Mouse (Mus musculus): Measurements from ENCODE around the gene Srgap2.

Srgap2 gene

DNA sequence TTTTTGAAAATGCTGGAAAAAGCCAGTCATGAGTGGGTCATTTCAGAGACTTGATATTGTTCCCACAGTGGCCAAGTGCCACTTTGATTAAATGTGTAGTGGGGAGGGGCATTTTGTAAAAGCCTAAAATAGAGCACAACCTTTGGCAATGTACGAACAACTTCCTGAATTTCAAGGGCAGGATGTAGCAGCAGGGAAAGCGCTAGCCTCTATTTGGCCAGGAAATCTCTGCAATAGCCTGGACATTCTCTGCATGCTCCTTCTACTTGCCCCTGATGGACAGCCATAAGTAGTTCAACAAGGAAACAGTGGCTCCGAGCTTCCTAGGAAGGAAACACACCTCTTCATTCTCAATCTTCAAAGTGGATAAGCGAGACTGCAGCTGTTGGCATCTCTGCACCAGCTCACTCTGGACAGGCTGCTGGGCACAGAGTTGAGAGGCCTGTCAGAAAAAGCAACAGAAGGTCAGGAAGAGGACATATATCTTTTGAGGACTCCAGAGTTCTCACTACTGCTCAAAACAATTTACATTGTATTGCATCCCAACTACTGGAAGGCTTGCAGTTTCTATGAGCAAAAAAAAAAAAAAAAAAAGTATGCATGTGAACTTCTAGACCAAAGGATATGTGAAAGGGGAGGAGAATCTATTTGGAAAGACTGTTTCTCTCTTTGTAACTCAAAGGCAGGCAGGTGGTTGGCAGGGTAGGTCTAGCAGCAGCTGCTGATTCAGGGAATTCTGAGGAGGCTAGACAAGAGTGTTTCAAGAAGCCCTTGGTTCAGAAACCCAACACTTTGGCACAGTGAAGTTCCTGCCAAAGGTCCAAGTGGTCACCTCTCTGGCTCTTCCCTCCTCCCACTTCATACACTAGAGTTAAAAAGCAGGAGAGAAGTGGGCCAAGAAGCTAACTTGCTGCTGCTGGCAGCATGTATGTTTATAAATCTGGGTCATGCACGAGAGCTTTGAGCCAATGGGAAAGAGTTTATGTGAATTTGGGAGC lies 181.4 kb downstream of the Srgap2 start:
- no peak for DNase-seq (ENCODE audit: low read depth)

GRCm38 (mm10) chr1:131344691-131345090 lies 182.5 kb downstream of the Srgap2 start:
- no peak for DNase-seq (ENCODE audit: low read depth)

DNA sequence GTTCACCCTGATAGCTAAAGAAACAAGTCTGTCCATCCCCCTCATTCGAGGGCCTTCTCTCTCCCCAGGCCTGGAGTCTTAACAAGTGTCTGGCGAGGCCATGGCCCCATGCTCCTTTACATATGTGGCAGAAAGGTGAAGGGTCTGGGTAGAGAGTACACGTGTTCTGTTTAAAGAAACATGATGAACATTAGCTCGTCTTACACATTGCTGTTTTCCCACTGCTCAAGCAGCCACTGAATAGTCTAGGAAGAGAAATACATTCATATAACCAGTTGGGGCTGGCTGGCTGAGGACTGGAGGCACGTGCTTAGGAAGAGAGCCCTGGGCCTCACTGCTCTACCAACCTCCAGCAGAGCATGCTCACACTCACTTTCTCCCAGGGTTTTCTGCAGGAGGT lies 191.1 kb downstream of the Srgap2 start:
- no peak for DNase-seq (ENCODE audit: low read depth)

- peak; percentile 21 for DNase-seq (ENCODE audit: low read depth)
Measured at GRCm38 (mm10) chr1:131335604-131336003, 191.5 kb downstream of the Srgap2 start.

GRCm38 (mm10) chr1:131331180-131331579 lies 196.0 kb downstream of the Srgap2 start:
- no peak for DNase-seq (ENCODE audit: low read depth)

GRCm38 (mm10) chr1:131329093-131329492 lies 198.1 kb downstream of the Srgap2 start:
- DNase-seq (ENCODE audit: low read depth): peak; percentile 38

DNA sequence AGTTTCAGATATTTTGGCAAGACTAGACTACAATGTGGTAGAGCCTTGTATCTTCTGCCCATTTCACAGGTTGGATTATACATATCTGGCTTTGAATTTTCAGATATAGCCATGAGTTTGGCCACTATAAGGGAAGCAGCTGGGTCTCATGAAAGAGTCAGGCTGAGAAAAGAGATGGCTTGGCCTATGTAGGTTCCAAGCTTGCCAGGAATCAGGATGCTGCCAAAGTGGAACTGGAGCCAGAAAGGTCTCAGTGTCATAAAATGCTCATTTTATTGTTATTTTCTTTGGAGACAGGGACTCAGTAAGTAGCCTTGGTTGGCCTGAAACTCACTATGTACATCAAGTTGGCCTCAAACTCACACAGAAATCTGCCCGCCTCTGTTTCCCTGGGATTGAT lies 200.0 kb downstream of the Srgap2 start:
- no peak for DNase-seq (ENCODE audit: low read depth)

- no peak for DNase-seq (ENCODE audit: low read depth)
Measured at GRCm38 (mm10) chr1:131324816-131325463, 202.2 kb downstream of the Srgap2 start.

DNA sequence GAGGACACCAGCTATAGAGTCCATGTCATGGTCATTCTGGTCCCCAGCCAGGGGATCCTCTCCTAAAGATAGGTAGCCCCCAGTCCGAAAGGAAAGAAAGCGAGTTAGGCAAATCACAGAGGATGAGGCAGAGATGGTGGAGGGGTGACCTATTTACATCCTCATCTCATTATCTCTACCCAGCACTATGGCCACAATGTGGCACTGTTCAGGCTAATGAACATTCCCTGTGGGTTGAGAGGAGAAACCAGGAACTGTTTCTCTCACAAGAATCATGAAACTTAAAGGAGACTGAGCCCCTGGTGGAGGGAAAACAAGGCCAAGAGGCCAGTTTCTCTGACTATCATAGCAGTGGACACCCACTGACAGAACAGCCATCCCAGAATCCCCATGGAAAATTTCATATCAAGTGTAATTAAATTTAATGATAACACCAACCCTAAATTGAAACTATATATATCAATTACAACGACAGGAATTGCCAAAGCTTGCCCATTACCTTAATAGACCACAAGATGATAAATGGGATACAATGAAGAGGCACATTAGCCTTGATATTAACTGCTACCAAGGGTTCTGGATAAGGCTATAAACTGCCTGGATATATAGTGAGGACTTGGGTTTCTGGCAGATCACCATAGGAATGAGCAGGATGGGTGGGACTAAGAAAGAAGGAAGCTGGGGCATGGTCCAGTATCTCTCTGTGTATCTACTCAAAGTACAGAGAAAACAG lies 207.4 kb downstream of the Srgap2 start:
- peak; percentile 22 for DNase-seq (ENCODE audit: low read depth)

- DNase-seq (ENCODE audit: low read depth): no peak
Measured at GRCm38 (mm10) chr1:131318397-131318796, 208.8 kb downstream of the Srgap2 start.

- no peak for DNase-seq (ENCODE audit: low read depth)
Measured at GRCm38 (mm10) chr1:131317625-131318024, 209.5 kb downstream of the Srgap2 start.

- DNase-seq (ENCODE audit: low read depth): no peak
Measured at GRCm38 (mm10) chr1:131311284-131311683, 215.9 kb downstream of the Srgap2 start.

DNA sequence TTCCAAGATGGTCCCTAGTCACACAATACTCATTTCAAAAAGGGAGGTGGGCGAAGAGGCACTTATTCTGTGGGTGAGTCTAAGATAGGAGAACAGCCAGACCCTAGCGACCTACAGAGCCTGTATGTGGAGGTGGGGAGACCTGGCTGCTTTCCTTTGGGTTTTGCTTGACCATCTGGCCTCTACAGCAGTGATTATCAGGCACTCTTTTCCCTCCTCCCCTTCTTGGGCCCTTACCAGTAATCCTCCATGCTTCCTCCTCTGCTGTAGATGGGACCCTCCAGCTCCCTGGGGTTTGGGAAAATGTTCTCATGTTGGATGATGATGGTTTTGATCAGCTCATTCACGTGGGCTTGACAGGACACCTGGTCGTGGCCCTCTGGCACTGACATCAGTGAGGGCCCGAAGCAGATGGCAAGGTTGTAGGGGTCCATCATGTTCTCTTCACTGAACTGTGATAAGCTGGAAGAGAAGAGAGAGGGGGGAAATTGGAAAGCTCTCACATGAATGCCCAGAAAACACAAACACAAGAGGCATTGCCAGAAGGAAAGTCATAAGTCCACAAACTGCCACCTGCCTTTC lies 216.8 kb downstream of the Srgap2 start:
- no peak for DNase-seq (ENCODE audit: low read depth)

DNA sequence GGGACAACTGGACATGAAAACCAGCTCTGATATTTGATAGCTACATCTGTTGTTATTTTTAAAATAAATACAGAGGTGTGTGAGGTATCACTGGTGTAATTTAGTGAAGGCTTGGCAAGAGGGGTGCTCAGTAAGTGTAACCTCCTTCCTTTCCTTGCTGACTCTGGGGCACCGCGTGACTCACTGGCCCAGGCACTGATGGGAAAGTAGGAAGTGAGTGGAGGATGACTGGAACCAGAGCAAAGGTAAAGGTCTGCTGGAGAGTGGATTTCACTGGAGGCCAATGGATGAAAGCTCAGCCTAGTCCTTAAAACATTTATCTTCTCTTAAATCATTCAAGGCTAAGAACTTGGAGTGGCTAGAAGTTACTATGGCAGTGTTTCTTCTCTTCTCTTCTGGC lies 226.4 kb downstream of the Srgap2 start:
- no peak for DNase-seq (ENCODE audit: low read depth)

DNA sequence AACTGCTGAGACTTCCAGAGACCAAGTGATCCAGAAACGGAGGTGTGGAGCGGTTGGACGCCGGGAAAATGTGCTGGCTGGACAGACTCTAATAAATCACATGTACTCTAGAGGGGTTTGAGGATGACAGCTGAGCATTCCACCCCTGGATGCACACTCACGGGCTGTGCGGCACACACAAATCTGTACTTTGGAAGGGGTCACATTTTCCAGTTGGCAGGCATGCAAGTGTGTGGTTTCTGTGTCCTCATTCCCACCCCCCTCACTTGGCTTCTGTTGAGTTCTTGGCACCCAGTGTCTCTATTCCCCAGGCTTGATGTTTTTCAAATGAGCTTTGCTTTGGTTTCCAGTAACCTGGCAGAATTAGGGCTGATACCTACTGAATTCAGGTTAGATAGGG lies 227.4 kb downstream of the Srgap2 start:
- DNase-seq (ENCODE audit: low read depth): no peak

- DNase-seq (ENCODE audit: low read depth): no peak
Measured at GRCm38 (mm10) chr1:131299240-131299639, 227.9 kb downstream of the Srgap2 start.

DNA sequence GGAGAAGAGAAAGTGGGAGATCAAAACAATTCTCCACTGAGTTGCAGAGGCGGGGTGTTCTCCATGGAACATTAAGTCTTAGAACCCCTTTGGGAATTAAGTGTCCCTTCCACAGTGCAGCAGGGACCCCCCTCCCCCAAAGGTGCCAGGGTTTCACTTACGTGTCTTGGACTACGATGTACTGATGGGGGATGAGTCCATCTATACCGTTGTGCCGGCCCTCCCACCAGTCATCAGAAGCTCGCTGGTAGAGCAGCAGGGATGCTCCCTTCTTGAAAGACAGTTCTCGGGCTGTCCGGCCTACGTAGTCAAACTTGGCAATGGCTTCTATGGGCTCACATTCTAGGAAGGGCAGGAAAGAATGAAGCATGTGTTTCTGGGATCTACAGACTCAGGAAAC lies 229.0 kb downstream of the Srgap2 start:
- no peak for DNase-seq (ENCODE audit: low read depth)

- no peak for DNase-seq (ENCODE audit: low read depth)
Measured at GRCm38 (mm10) chr1:131296726-131297125, 230.4 kb downstream of the Srgap2 start.

DNA sequence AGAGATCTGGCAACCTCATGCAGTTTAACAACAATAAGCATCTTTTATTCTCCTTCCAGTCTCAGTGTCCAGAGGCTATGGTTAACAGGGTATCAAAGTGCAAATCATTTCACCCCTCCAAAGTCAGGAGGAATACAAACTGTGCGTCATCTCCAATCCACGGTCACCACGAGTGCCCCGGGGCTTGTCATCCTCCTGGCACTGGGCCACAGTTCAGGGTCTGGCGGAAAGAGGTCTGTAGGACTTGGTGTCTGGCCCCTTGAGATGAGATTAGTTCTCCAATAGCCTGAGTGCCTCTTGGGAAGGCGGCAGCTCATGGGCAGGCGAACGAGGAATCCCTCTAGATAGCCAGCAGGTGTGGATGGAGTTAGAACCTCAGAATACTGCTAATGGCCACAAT lies 232.0 kb downstream of the Srgap2 start:
- no peak for DNase-seq (ENCODE audit: low read depth)

- peak; percentile 68 for DNase-seq (ENCODE audit: low read depth)
Measured at GRCm38 (mm10) chr1:131293922-131294250, 233.3 kb downstream of the Srgap2 start.

DNA sequence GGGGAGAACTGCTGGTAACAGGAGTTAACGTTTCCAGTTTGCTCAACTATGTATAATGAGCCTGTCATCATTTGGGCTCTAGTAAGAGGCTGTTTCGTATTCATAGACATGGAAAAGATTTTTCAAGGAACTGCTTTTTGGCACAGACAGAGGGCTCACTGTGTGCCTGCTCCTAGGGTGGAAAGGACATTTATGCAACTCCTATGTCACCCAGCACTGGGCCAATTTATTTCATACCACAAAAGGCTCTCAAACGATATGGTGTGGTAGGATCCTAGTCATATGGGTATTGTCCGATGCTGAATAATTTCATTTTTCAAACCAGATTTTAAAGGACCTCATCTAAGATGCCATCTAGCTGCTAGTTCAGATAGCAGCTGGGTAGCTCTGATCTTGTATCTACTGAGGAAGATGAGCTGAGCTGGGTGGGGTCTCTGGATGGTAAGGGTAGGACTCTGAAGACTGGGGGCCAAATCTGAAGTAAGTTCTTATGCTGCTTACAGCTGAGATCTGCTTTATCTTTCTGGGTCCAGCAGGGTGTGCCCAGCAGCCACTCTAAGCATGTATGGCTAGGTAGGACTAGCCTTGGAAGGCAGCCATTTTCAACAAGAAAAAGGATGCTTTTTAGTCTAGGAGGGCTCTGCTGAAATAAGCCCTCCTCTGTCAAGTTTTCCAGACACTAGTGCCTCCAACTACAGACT lies 233.8 kb downstream of the Srgap2 start:
- peak; percentile 56 for DNase-seq (ENCODE audit: low read depth)

- peak; percentile 84 for DNase-seq (ENCODE audit: low read depth)
Measured at GRCm38 (mm10) chr1:131290648-131291047, 236.5 kb downstream of the Srgap2 start.

Data from NIH3T3 (cell line).